Mouse (Mus musculus) T-helper 1 cell (primary cell): ENCODE measurements around the gene Pik3ap1.
"Not testable (repeated sequence)": the region's sequence is repeated elsewhere in the genome, so short reads cannot be mapped to it uniquely, and the experiment has no call there.

Experiments used
- in situ Hi-C: fragments of 300-600 bp; cut with MboI, MseI; formaldehyde crosslinking; loops from one replicate; pipeline ENCODE4 v1.15.1; 2025; ENCODE audit warnings: high pct_unique_total_duplicates

Gene Pik3ap1

GRCm38 (mm10) chr19:41384922-41385508, at the start of gene Pik3ap1:
Gene Pik3ap1, minus strand, starts transcription at chr19:41385102.
- in situ Hi-C loops, result loop anchor here (5.0 kb wide), 1 partner anchor 68 kb away; no protein-coding TSS in a partner anchor

- in situ Hi-C loops, result not testable (repeated sequence)
Observed at GRCm38 (mm10) chr19:41431512-41432164, 46.7 kb upstream of the Pik3ap1 start.

DNA sequence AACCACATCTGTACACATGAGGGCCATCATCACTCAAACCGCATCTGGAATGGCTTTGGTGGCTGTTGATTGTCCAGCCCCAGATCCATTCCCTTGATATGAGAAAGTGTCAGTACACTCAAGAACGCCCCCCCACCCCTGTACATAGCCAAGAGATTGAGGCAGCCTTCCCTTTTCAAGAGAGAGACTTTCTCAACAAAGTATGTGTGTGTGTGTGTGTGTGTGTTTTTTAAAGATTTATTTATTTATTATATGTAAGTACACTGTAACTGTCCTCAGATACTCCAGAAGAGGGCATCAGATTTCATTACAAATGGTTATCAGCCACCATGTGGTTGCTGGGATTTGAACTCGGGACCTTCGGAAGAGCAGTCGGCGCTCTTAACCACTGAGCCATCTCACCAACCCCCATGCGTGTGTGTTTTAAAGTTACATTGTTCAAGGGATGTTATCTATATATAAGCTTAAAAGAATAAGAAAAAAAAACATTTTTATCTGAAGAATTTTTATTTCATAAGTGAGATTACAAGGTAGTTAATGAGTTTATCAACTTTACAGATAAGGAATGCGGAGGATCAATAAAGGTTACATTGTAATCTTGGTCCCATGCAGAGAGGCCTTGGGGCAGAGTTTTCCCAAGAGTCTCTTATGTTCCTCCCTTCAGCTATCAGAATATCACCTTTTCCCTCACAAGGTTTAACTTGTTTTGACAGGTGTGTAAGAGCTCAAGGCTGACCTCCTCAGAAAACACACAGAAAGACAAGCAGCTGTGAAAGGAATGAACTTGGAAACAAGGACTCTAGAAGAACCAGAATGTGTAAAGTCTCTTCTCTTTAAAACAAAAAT, 41.2 kb upstream of the Pik3ap1 start:
- in situ Hi-C loops, result not testable (repeated sequence)

DNA sequence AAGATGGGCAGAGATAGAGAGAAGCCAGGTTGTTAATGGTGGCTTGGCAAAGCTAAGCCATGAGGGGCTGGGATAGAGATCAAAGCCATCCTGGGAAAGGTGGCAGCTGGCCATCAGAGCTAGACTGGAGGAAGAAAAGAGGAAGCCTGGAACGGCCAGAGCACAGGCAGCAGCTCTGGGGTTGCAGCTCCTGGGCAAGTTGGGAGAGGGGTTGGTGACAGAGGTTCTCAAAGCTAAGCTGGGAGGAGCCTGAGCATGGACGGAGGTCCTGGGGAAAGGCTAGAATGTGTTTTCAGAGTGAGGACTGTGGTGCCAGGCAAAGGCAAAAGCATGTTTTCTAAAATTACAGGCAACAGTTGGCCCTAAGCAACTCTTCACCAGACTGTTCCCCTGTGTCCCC, 36.4 kb upstream of the Pik3ap1 start:
- in situ Hi-C loops, result no loop called here

- in situ Hi-C loops, result no loop called here
Observed at GRCm38 (mm10) chr19:41418786-41419185, 33.9 kb upstream of the Pik3ap1 start.

GRCm38 (mm10) chr19:41417995-41418394, 33.1 kb upstream of the Pik3ap1 start:
- in situ Hi-C loops, result no loop called here

DNA sequence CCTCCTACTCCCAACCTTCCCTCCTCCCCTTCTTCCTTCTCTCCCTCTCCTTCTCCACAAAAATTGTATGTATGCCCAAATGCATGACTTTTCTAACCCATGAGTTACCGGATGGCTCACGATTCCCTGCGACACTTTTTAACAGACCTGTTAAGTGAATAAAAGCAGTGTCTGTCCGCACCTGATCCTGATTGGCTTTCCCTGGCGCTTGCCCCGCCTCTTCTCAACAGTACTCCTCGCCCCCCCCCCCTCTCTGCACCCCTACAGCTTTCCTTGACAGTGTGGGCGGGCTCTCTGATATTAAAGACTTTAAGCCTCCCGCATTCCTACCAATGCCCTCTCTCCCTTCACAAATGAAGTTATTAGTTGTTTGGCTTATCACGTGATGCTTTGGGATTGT, 31.3 kb upstream of the Pik3ap1 start:
- in situ Hi-C loops, result no loop called here

DNA sequence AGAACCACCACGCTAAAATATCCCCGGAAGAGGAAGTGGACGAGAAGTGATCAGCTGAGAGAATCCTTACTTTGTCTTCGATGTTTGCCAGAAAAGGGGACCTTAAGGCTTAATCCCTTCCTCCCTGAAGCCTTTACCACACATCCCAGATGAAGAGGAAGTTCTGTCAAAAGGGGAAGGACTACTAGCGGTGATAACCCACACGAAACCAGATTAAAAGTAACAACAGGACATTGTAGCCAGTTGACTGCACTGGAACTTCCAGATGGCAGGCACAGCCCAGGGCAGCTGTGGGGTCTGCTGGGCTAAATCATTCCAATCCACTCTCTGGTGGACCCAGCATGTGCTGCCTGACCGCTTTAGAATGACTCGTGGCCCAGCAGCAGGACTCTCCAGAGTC, 17.7 kb upstream of the Pik3ap1 start:
- in situ Hi-C loops, result no loop called here

GRCm38 (mm10) chr19:41390856-41391255, 6.0 kb upstream of the Pik3ap1 start:
- in situ Hi-C loops, result no loop called here

DNA sequence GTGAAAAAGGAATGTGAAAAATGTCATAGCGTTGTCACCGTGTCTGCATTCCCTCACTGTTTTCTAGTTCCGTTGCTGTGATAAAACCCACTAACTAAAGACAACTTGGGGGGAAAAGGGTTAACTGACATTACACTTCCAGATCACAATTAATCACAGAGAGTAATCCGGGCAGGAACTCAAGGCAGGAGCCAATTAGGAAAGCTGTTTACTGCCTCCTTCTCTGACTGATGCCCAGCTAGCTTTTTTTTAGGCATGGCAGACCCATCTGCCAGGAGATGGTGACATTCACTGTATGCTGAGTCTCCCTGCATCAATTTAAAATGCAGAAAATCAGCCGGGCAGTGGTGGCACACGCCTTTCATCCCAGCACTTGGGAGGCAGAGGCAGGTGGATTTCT, 4.4 kb upstream of the Pik3ap1 start:
- in situ Hi-C loops, result no loop called here

- in situ Hi-C loops, result no loop called here
Observed at GRCm38 (mm10) chr19:41388242-41388641, 3.3 kb upstream of the Pik3ap1 start.

GRCm38 (mm10) chr19:41387262-41387661, 2.4 kb upstream of the Pik3ap1 start:
- in situ Hi-C loops, result no loop called here

DNA sequence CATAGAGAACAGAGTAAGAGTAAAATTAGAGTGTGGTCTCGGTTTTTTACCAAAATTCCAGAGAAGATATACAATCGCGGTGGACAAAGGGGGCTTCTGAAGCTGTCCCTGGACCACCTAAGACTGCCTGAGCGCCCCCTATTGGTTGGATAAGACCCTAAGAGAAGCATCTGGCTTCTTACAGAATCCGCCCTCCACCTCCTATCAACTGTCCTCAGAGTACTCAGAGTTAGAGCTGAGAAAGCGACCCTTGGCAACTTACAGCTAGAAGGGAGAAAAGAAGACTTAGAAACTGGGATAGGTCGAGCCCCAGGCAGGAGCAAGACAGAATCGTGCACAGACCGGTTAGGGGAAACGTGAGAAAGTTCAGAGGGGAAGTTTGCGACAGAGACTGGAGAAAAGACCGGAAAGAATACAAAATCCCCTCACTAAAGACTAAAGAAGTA, 473 bp downstream of the Pik3ap1 start:
- in situ Hi-C loops, result loop anchor here (5.0 kb wide), 1 partner anchor 67 kb away; no protein-coding TSS in a partner anchor

- in situ Hi-C loops, result loop anchor here (5.0 kb wide), 1 partner anchor 65 kb away; no protein-coding TSS in a partner anchor
Observed at GRCm38 (mm10) chr19:41382391-41382978, 2.4 kb downstream of the Pik3ap1 start.

DNA sequence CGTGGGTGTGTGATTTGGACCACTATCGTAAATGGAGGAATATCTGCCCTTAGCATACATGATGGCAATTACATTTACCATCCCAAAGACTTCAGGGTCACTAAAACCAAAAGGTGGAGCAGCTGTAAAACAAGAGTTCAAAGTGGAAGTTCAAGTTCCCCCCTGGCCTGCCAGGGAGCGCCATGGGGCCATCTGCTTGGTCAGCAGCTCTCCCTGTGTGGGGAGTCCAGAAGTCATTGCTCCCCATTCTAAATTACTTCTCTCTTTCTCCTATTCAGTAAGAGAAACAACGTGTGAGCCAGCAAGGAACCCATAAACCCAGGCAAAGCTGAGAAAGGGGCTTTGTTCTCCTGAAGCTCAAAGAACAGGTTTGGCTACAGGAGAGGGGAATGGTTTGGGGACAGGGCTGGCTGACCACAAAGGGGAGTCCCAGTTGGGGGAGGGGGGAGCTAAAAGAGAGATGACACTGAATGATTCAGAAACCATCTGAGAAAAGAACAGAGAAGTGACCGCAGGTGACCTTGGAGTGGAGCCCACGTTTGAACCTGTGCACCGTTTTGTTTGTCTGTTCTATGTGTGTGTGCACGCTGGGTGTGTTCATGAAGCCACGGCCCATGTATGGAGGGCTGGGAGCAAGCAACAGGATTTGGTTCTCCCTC, 3.2 kb downstream of the Pik3ap1 start:
- in situ Hi-C loops, result loop anchor here (5.0 kb wide), 1 partner anchor 64 kb away; no protein-coding TSS in a partner anchor

GRCm38 (mm10) chr19:41379195-41379594, 5.7 kb downstream of the Pik3ap1 start:
- in situ Hi-C loops, result no loop called here

- in situ Hi-C loops, result no loop called here
Observed at GRCm38 (mm10) chr19:41375791-41376190, 9.1 kb downstream of the Pik3ap1 start.

- in situ Hi-C loops, result no loop called here
Observed at GRCm38 (mm10) chr19:41375096-41375495, 9.8 kb downstream of the Pik3ap1 start.

GRCm38 (mm10) chr19:41374658-41375057, 10.2 kb downstream of the Pik3ap1 start:
- in situ Hi-C loops, result no loop called here

GRCm38 (mm10) chr19:41372322-41372721, 12.6 kb downstream of the Pik3ap1 start:
- in situ Hi-C loops, result no loop called here

- in situ Hi-C loops, result no loop called here
Observed at GRCm38 (mm10) chr19:41371373-41371772, 13.5 kb downstream of the Pik3ap1 start.
